Mouse (Mus musculus) intestine, embryonic 15.5 days (tissue): ENCODE results near the gene Pla2g2d. TPM values are rescaled to one million over a fixed set of nuclear protein-coding genes. Genes with fewer than 3 reads are reported as not detected.

Source experiments
- ATAC-seq: fragments of 200-750 bp; cut with Nextera tagmentation; 2 replicates; pipeline ENCODE4 v1.8.0; 2017; ENCODE audit warnings: moderate TSS enrichment, moderate library complexity
- H3K27ac ChIP-seq: fragments of 300-500 bp; sonication (generic); 2 replicates; pipeline ENCODE4 v1.5.1; 2015; ENCODE audit warnings: mild to moderate bottlenecking, inconsistent platforms
- H3K27me3 ChIP-seq: fragments of 300-500 bp; sonication (generic); replicated peaks from 2 replicates; pipeline ENCODE4 v1.6.1; 2015; ENCODE audit warnings: inconsistent platforms
- H3K36me3 ChIP-seq: fragments of 300-500 bp; sonication (generic); 2 replicates; pipeline ENCODE4 v1.6.1; 2015; ENCODE audit warnings: inconsistent platforms
- H3K4me1 ChIP-seq: fragments of 300-500 bp; sonication (generic); replicated peaks from 2 replicates; pipeline ENCODE4 v1.6.1; 2015; ENCODE audit warnings: inconsistent platforms
- H3K4me2 ChIP-seq: fragments of 300-500 bp; sonication (generic); replicated peaks from 2 replicates; pipeline ENCODE4 v1.6.1; 2015; ENCODE audit warnings: mild to moderate bottlenecking, inconsistent platforms
- H3K4me3 ChIP-seq: fragments of 300-500 bp; sonication (generic); replicated peaks from 2 replicates; pipeline ENCODE4 v1.5.1; 2015; ENCODE audit warnings: inconsistent platforms
- H3K9ac ChIP-seq: fragments of 300-500 bp; sonication (generic); 2 replicates; pipeline ENCODE4 v1.6.1; 2015; ENCODE audit warnings: inconsistent platforms
- H3K9me3 ChIP-seq: fragments of 300-500 bp; sonication (generic); 2 replicates; pipeline ENCODE4 v1.6.1; 2016; ENCODE audit warnings: inconsistent platforms
- WGBS: fragments of 180-500 bp; shearing (Covaris S2); methylation state at CpG from one replicate; pipeline ENCODE4 v1.1.7; 2015; 5-methylcytosine and 5-hydroxymethylcytosine counted together
- polyA plus RNA-seq: library from polyadenylated mRNA; unstranded; fragments of >200 nt; fragmentation: Nextera tagmentation; extraction: Ambion mirVana; gene quantifications from 2 replicates; pipeline ENCODE4 v1.2.1, GENCODE M21; 2015

Pla2g2d gene
- polyA plus RNA-seq, 1 experiment from 2014 or later = 0.99 TPM

- 36% methylated on average over 4 of the region's 4 CpGs for WGBS
- Histone ChIP-seq H3K9ac (no peak overlapping the region), H3K36me3 (no peaks in the 10 kb centered on the region), H3K9me3 (no peaks in the 10 kb centered on the region), H3K27me3 (no peaks in the 10 kb centered on the region), H3K4me2 (no peak overlapping the region), H3K4me1 (peaks cover 3% of the 10 kb centered on the region; the same call in 1 of the 2 replicates), H3K27ac (no peak overlapping the region), H3K4me3 (no peak overlapping the region)
- no peak for ATAC-seq
These were observed 10.6 kb downstream of the Pla2g2d start for GRCm38 (mm10) chr4:138786141-138786540.

DNA sequence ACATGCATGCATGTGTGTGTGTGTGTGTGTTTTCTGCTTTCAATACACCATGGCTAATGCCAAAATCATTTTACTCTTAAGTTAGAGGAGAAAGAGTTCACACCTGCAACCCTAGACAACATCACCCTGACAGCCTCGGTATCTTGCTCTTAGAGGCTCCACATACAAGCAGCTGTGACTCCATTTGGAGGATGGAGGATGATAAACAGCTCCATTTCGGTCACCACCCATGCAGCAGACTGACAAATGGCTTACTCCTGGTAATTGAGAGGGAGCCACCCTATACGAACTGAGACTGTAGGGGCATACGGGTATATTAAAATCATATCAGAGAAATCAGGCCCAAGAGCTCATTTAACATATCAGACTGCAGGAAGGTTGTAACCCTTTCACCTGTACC lies 12.8 kb downstream of the Pla2g2d start:
- no peak for ATAC-seq
- H3K4me2 ChIP-seq = no peak overlapping the region
- 80% methylated on average over 4 of the region's 4 CpGs for WGBS
- no peaks in the 10 kb centered on the region for H3K9me3 ChIP-seq
- no peak overlapping the region for H3K4me3 ChIP-seq
- H3K9ac ChIP-seq = no peak overlapping the region
- no peak overlapping the region for H3K27ac ChIP-seq
- H3K4me1 ChIP-seq = peaks cover 7% of the 10 kb centered on the region; the same call in 1 of the 2 replicates
- H3K27me3 ChIP-seq = no peaks in the 10 kb centered on the region
- no peaks in the 10 kb centered on the region for H3K36me3 ChIP-seq

- Histone ChIP-seq H3K4me1 (peaks cover 4% of the 10 kb centered on the region; the same call in 1 of the 2 replicates), H3K9me3 (no peaks in the 10 kb centered on the region), H3K4me2 (no peak overlapping the region), H3K27me3 (no peaks in the 10 kb centered on the region), H3K36me3 (no peaks in the 10 kb centered on the region), H3K27ac (no peak overlapping the region), H3K9ac (no peak overlapping the region), H3K4me3 (no peak overlapping the region)
- no peak for ATAC-seq
- WGBS = 55% methylated on average over 6 of the region's 6 CpGs
These were observed 15.9 kb downstream of the Pla2g2d start for GRCm38 (mm10) chr4:138791452-138791851.

GRCm38 (mm10) chr4:138792599-138792998 lies 17.1 kb downstream of the Pla2g2d start:
- ATAC-seq = peak; percentile 77

DNA sequence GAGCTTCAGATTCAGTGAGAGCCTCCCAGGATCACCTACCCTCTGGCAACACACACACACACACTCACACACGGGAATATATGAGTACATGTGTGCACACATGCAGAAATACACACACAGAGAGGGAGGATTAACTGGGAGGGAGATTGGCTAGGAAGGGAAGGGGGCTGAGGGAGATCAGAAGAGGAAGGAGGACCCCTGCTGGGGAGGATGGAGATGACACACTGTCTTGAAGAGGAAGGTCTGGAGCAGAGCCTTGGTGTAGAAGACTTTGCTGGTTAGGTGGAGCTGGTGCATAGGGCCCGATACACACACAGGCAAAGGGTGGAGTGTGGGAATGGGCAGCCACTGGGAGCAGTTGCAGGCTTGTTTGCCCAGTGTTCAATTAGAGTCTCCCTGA lies 17.7 kb downstream of the Pla2g2d start:
- no peak overlapping the region for H3K27ac ChIP-seq
- no peak overlapping the region for H3K4me3 ChIP-seq
- H3K4me1 ChIP-seq = peaks cover 4% of the 10 kb centered on the region; the same call in 1 of the 2 replicates
- 51% methylated on average over 2 of the region's 2 CpGs for WGBS
- no peaks in the 10 kb centered on the region for H3K9me3 ChIP-seq
- H3K4me2 ChIP-seq = no peak overlapping the region
- H3K27me3 ChIP-seq = no peaks in the 10 kb centered on the region
- 0 out of 2 replicates have a peak, but pooled peaks have one; percentile 16 for ATAC-seq
- H3K36me3 ChIP-seq = no peaks in the 10 kb centered on the region
- no peak overlapping the region for H3K9ac ChIP-seq

More at GRCm38 (mm10) chr4:138792599-138792998, 17.1 kb downstream of the Pla2g2d start:
- H3K4me2 ChIP-seq = no peak overlapping the region
- H3K9me3 ChIP-seq = no peaks in the 10 kb centered on the region
- no peak overlapping the region for H3K4me3 ChIP-seq
- H3K4me1 ChIP-seq = peaks cover 4% of the 10 kb centered on the region; the same call in 1 of the 2 replicates
- H3K27ac ChIP-seq = no peak overlapping the region
- no peaks in the 10 kb centered on the region for H3K27me3 ChIP-seq
- WGBS = 21% methylated on average over 9 of the region's 9 CpGs
- H3K36me3 ChIP-seq = no peaks in the 10 kb centered on the region
- no peak overlapping the region for H3K9ac ChIP-seq

DNA sequence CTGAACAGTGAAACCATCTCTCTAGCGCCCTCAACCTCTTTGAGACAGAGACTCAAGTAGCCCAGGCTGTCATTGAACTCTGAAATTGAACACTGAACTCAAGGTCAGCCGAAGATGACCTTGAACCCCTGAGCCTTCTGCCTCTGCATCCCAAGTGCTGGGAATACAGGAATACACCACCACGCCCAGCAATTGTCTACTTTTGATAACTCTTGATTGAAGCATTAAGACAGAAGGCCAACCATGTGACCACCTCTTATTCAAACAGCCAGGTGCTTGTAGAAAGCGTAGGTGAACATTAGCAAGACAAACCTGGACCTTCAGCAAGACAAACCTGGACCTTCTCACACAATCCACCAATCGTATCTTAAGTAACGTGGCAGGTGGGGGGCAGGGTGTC lies 18.8 kb downstream of the Pla2g2d start:
- Histone ChIP-seq H3K9me3 (no peaks in the 10 kb centered on the region), H3K9ac (no peak overlapping the region), H3K4me2 (no peak overlapping the region), H3K27ac (no peak overlapping the region), H3K36me3 (no peaks in the 10 kb centered on the region), H3K27me3 (no peaks in the 10 kb centered on the region), H3K4me1 (peaks cover 4% of the 10 kb centered on the region; the same call in 1 of the 2 replicates), H3K4me3 (no peak overlapping the region)
- no peak for ATAC-seq
- 91% methylated on average over 6 of the region's 6 CpGs for WGBS

DNA sequence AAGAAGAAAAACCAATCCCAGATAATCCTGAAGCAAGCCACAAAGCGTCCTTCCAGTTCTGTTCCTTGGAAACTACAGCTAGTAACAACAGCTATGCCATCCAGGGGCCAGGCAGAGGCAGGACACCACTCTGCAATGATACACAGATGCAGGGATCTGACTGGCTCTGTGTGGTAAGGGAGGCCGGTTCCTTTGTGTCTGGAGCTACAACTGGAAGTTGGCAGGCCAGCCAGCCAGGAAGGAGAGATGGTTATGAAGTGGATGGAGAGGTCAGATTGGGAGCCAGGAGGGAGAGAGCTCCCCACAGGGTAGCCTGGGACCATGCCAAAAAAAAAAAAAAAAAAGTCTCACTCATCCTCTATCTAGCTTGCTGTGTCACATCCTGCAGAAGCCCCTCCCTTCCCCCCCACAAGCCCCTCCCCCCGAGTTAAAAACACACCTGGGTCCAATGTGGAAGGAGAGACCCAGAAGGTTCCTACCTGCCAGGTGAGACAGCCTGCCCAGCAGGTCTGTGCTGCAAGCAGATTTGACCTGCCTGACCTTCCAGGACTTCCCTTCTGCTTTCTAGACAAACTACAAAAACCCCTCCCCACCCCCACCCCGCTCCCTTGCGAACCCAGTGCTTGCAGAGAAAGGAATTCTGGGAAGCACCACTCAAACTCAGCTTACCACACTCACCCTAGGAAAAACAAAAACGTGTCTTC lies 21.1 kb downstream of the Pla2g2d start:
- H3K9me3 ChIP-seq = no peaks in the 10 kb centered on the region
- no peak overlapping the region for H3K9ac ChIP-seq
- 43% methylated on average over 6 of the region's 6 CpGs for WGBS
- H3K4me2 ChIP-seq = no peak overlapping the region
- H3K4me1 ChIP-seq = peaks cover 10% of the 10 kb centered on the region
- no peak overlapping the region for H3K4me3 ChIP-seq
- H3K36me3 ChIP-seq = no peaks in the 10 kb centered on the region
- H3K27ac ChIP-seq = no peak overlapping the region
- no peaks in the 10 kb centered on the region for H3K27me3 ChIP-seq
- no peak for ATAC-seq

DNA sequence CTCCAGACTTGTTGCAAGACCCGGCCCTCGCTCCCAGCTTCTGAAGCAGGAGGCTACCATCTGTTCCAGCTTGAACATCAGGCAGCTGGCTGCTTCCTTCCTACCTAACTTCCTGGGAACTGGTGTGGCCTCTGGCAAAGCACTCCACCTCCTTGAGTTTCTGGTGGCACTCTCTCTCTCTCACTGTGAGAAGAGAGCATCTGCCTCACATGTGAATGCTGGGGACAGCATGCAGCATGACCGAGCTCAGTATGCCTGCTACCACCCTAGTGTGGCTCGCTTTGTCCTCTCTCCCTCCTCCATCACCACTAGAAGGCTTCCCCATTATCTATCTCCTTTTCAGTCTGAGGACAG lies 21.7 kb downstream of the Pla2g2d start:
- 61% methylated on average over 4 of the region's 4 CpGs for WGBS

GRCm38 (mm10) chr4:138800134-138800744 lies 24.7 kb downstream of the Pla2g2d start:
- peak; percentile 55; the same call in 1 of the 2 replicates for ATAC-seq
- Histone ChIP-seq H3K4me3 (no peak overlapping the region), H3K27ac (no peak overlapping the region), H3K27me3 (no peaks in the 10 kb centered on the region), H3K9ac (no peak overlapping the region), H3K4me2 (no peak overlapping the region), H3K4me1 (peaks cover 6% of the 10 kb centered on the region; the same call in 1 of the 2 replicates), H3K36me3 (no peaks in the 10 kb centered on the region), H3K9me3 (no peaks in the 10 kb centered on the region)
- WGBS = 64% methylated on average over 12 of the region's 12 CpGs

More for the DNA sequence above, 21.7 kb downstream of the Pla2g2d start:
- no peak overlapping the region for H3K4me3 ChIP-seq
- no peaks in the 10 kb centered on the region for H3K36me3 ChIP-seq
- H3K4me2 ChIP-seq = no peak overlapping the region
- H3K9me3 ChIP-seq = no peaks in the 10 kb centered on the region
- no peak for ATAC-seq
- no peak overlapping the region for H3K27ac ChIP-seq
- H3K9ac ChIP-seq = no peak overlapping the region
- H3K4me1 ChIP-seq = peaks cover 6% of the 10 kb centered on the region
- no peaks in the 10 kb centered on the region for H3K27me3 ChIP-seq

DNA sequence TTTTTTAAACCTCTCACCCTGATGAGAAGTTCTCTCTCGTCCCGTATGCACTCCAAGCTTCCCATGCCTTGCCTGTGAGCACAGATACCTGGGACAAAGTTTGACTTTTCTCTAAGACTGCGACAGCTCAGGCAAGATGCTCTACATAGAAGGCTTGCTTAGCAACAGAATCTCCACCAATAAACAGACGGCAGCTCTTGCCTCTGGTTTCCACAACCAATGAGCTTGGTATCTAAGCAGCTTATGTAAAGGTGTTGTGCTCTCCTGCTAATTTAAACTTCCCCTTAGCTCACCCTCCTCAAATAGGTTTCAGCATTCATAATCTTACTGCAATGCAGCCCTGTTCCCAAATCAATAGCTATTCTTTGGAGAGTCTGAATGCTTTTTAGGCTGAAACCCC lies 26.1 kb downstream of the Pla2g2d start:
- Histone ChIP-seq H3K9me3 (no peaks in the 10 kb centered on the region), H3K4me1 (peaks cover 6% of the 10 kb centered on the region; the same call in 1 of the 2 replicates), H3K27ac (no peak overlapping the region), H3K27me3 (no peaks in the 10 kb centered on the region), H3K9ac (no peak overlapping the region), H3K4me2 (no peak overlapping the region), H3K36me3 (no peaks in the 10 kb centered on the region), H3K4me3 (no peak overlapping the region)
- 77% methylated on average over 4 of the region's 4 CpGs for WGBS
- no peak for ATAC-seq

GRCm38 (mm10) chr4:138802917-138803316 lies 27.4 kb downstream of the Pla2g2d start:
- Histone ChIP-seq H3K9ac (no peak overlapping the region), H3K4me1 (peaks cover 6% of the 10 kb centered on the region; the same call in 1 of the 2 replicates), H3K27ac (no peak overlapping the region), H3K36me3 (no peaks in the 10 kb centered on the region), H3K27me3 (no peaks in the 10 kb centered on the region), H3K4me3 (no peak overlapping the region), H3K4me2 (no peak overlapping the region), H3K9me3 (no peaks in the 10 kb centered on the region)
- ATAC-seq = no peak
- WGBS = 84% methylated on average over 11 of the region's 11 CpGs

GRCm38 (mm10) chr4:138805248-138805647 lies 29.7 kb downstream of the Pla2g2d start:
- Histone ChIP-seq H3K4me3 (no peak overlapping the region), H3K9me3 (no peaks in the 10 kb centered on the region), H3K4me2 (no peak overlapping the region), H3K27ac (no peak overlapping the region), H3K9ac (no peak overlapping the region), H3K36me3 (no peaks in the 10 kb centered on the region), H3K4me1 (no peaks in the 10 kb centered on the region), H3K27me3 (no peaks in the 10 kb centered on the region)
- ATAC-seq = no peak
- WGBS = 74% methylated on average over 8 of the region's 8 CpGs

DNA sequence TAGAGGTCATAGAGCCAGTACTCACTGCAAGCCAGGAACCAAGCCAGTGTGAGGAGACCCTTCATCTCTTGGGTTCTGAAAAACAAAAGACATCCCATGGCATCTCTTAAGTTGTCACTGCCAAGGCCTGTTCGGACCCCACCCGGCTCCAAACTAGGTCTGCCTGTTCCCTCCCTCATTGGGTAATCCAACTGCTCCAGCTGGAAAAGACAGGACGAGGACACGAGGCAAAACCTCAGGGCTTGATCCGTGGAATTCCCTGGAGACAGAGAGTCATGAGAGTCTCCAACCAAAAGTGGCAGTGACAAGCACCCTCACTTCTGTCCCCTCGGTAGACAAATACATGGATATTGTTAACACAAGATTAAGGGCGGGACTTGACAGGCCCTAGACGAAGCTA lies 30.6 kb downstream of the Pla2g2d start:
- no peak overlapping the region for H3K27ac ChIP-seq
- no peak overlapping the region for H3K4me2 ChIP-seq
- no peaks in the 10 kb centered on the region for H3K27me3 ChIP-seq
- no peaks in the 10 kb centered on the region for H3K36me3 ChIP-seq
- no peaks in the 10 kb centered on the region for H3K9me3 ChIP-seq
- no peak for ATAC-seq
- no peak overlapping the region for H3K4me3 ChIP-seq
- WGBS = 82% methylated on average over 8 of the region's 8 CpGs
- H3K4me1 ChIP-seq = no peaks in the 10 kb centered on the region
- no peak overlapping the region for H3K9ac ChIP-seq
